Mouse (Mus musculus): ENCODE data around the gene Slc17a1.

DNA sequence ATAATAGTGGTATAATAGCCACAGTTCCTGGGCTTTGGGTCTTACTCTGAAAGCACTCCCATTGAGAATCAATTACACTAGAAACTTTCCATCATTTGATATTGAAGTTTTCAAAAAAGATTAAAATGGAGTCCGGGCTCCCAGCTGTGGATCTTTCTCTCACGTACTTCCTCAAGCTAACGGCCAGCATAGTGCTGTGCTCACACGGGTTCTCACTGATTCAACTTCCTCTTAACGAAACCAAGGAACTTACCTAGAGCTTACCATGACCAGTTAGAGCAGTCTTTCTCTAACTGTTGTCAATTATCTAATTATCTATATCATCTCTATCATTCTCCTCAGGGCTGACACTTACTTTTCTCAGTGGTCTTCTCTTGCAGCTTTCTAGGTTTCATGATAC lies 12.1 kb downstream of the Slc17a1 start:
- TF ChIP-seq POLR2A (IDR thresholded peaks at IDR 0.05; ENCODE audit: control insufficient read depth, low read depth, low read length) (no peak), CTCF (IDR thresholded peaks at IDR 0.05; ENCODE audit: control insufficient read depth, insufficient read depth, insufficient replicate concordance, low read depth, low read length) (no peak)
